Mouse (Mus musculus): ENCODE results near the gene Col4a1. TPM values are rescaled to one million over a fixed set of nuclear protein-coding genes. Genes with fewer than 3 reads are reported as not detected.

Gene Col4a1
- polyA plus RNA-seq, 1 experiment from 2014 or later: 102 TPM

GRCm38 (mm10) chr8:11171526-11171925, 141.1 kb downstream of the Col4a1 start:
- Histone ChIP-seq H3K4me2 (no peak overlapping the region), H3K4me1 (no peaks in the 10 kb centered on the region), H3K9me3 (no peaks in the 10 kb centered on the region), H3K36me3 (replicated peaks) (no peaks in the 10 kb centered on the region), H3K27ac (no peak overlapping the region), H3K27me3 (0 out of 2 replicates have a peak, but pooled peaks cover 3% of the 10 kb centered on the region), H3K4me3 (replicated peaks) (no peak overlapping the region), H3K9ac (no peak overlapping the region)
- 88% methylated on average over 7 of the region's 7 CpGs for WGBS
- ATAC-seq (ENCODE audit: low FRiP score): no peak

- no peak for ATAC-seq (ENCODE audit: low FRiP score)
- no peaks in the 10 kb centered on the region for H3K36me3 ChIP-seq (replicated peaks)
- no peak overlapping the region for H3K9ac ChIP-seq
- H3K27ac ChIP-seq: no peak overlapping the region
- no peak overlapping the region for H3K4me3 ChIP-seq (replicated peaks)
- WGBS: 78% methylated on average over 2 of the region's 2 CpGs
- H3K9me3 ChIP-seq: no peaks in the 10 kb centered on the region
- 0 out of 2 replicates have a peak, but pooled peaks cover 3% of the 10 kb centered on the region for H3K27me3 ChIP-seq
- H3K4me1 ChIP-seq: no peaks in the 10 kb centered on the region
- H3K4me2 ChIP-seq: no peak overlapping the region
Observed at GRCm38 (mm10) chr8:11169383-11169782, 143.2 kb downstream of the Col4a1 start.

GRCm38 (mm10) chr8:11168780-11169179, 143.8 kb downstream of the Col4a1 start:
- Histone ChIP-seq H3K4me3 (replicated peaks) (no peak overlapping the region), H3K36me3 (replicated peaks) (no peaks in the 10 kb centered on the region), H3K9ac (no peak overlapping the region), H3K9me3 (no peaks in the 10 kb centered on the region), H3K4me1 (no peaks in the 10 kb centered on the region), H3K27me3 (0 out of 2 replicates have a peak, but pooled peaks cover 3% of the 10 kb centered on the region), H3K27ac (no peak overlapping the region), H3K4me2 (no peak overlapping the region)
- 95% methylated on average over 3 of the region's 3 CpGs for WGBS
- no peak for ATAC-seq (ENCODE audit: low FRiP score)

GRCm38 (mm10) chr8:11167955-11168354, 144.7 kb downstream of the Col4a1 start:
- no peaks in the 10 kb centered on the region for H3K4me1 ChIP-seq
- no peak for ATAC-seq (ENCODE audit: low FRiP score)
- no peak overlapping the region for H3K27ac ChIP-seq
- H3K9me3 ChIP-seq: no peaks in the 10 kb centered on the region
- no peak overlapping the region for H3K4me2 ChIP-seq
- no peak overlapping the region for H3K9ac ChIP-seq
- H3K27me3 ChIP-seq: 0 out of 2 replicates have a peak, but pooled peaks cover under 1% of the 10 kb centered on the region
- H3K4me3 ChIP-seq (replicated peaks): no peak overlapping the region
- 88% methylated on average over 9 of the region's 9 CpGs for WGBS
- no peaks in the 10 kb centered on the region for H3K36me3 ChIP-seq (replicated peaks)

- H3K4me2 ChIP-seq: no peak overlapping the region
- no peak for ATAC-seq (ENCODE audit: low FRiP score)
- no peaks in the 10 kb centered on the region for H3K27me3 ChIP-seq
- 28% methylated on average over 4 of the region's 4 CpGs for WGBS
- H3K9ac ChIP-seq: no peak overlapping the region
- no peaks in the 10 kb centered on the region for H3K9me3 ChIP-seq
- no peak overlapping the region for H3K4me3 ChIP-seq (replicated peaks)
- H3K4me1 ChIP-seq: peaks cover 5% of the 10 kb centered on the region; the same call in 1 of the 2 replicates
- H3K36me3 ChIP-seq (replicated peaks): no peaks in the 10 kb centered on the region
- H3K27ac ChIP-seq: no peak overlapping the region
Observed at GRCm38 (mm10) chr8:11165592-11165991, 147.0 kb downstream of the Col4a1 start.

GRCm38 (mm10) chr8:11156319-11156692, 156.3 kb downstream of the Col4a1 start:
- WGBS: 90% methylated on average over 2 of the region's 2 CpGs
- H3K27me3 ChIP-seq: no peaks in the 10 kb centered on the region
- no peaks in the 10 kb centered on the region for H3K4me1 ChIP-seq
- no peak overlapping the region for H3K4me3 ChIP-seq (replicated peaks)
- H3K36me3 ChIP-seq (replicated peaks): no peaks in the 10 kb centered on the region
- H3K9ac ChIP-seq: no peak overlapping the region
- no peak overlapping the region for H3K27ac ChIP-seq
- no peak for ATAC-seq (ENCODE audit: low FRiP score)
- no peak overlapping the region for H3K4me2 ChIP-seq
- H3K9me3 ChIP-seq: no peaks in the 10 kb centered on the region

- Histone ChIP-seq H3K4me3 (replicated peaks) (no peak overlapping the region), H3K27me3 (no peaks in the 10 kb centered on the region), H3K4me2 (no peak overlapping the region), H3K9ac (no peak overlapping the region), H3K9me3 (no peaks in the 10 kb centered on the region), H3K36me3 (replicated peaks) (no peaks in the 10 kb centered on the region), H3K4me1 (no peaks in the 10 kb centered on the region), H3K27ac (no peak overlapping the region)
- WGBS: 94% methylated on average over 9 of the region's 9 CpGs
- ATAC-seq (ENCODE audit: low FRiP score): no peak
Observed at GRCm38 (mm10) chr8:11155579-11156318, 156.9 kb downstream of the Col4a1 start.

- ATAC-seq (ENCODE audit: low FRiP score): no peak
- 0 out of 2 replicates have a peak, but pooled peaks cover 2% of the 10 kb centered on the region for H3K27me3 ChIP-seq
- H3K36me3 ChIP-seq (replicated peaks): no peaks in the 10 kb centered on the region
- H3K4me1 ChIP-seq: no peaks in the 10 kb centered on the region
- WGBS: 82% methylated on average over 3 of the region's 3 CpGs
- H3K4me3 ChIP-seq (replicated peaks): no peak overlapping the region
- H3K4me2 ChIP-seq: no peak overlapping the region
- no peak overlapping the region for H3K27ac ChIP-seq
- H3K9ac ChIP-seq: no peak overlapping the region
- H3K9me3 ChIP-seq: no peaks in the 10 kb centered on the region
Observed at GRCm38 (mm10) chr8:11150268-11150667, 162.4 kb downstream of the Col4a1 start.

- ATAC-seq (ENCODE audit: low FRiP score): no peak
- no peak overlapping the region for H3K4me2 ChIP-seq
- 0 out of 2 replicates have a peak, but pooled peaks cover 2% of the 10 kb centered on the region for H3K27me3 ChIP-seq
- no peak overlapping the region for H3K4me3 ChIP-seq (replicated peaks)
- H3K36me3 ChIP-seq (replicated peaks): no peaks in the 10 kb centered on the region
- no peak overlapping the region for H3K27ac ChIP-seq
- 93% methylated on average over 9 of the region's 9 CpGs for WGBS
- H3K9me3 ChIP-seq: no peaks in the 10 kb centered on the region
- H3K9ac ChIP-seq: no peak overlapping the region
- no peaks in the 10 kb centered on the region for H3K4me1 ChIP-seq
Observed at GRCm38 (mm10) chr8:11149201-11149810, 163.3 kb downstream of the Col4a1 start.

- 91% methylated on average over 8 of the region's 8 CpGs for WGBS
- H3K4me2 ChIP-seq: no peak overlapping the region
- no peaks in the 10 kb centered on the region for H3K9me3 ChIP-seq
- no peaks in the 10 kb centered on the region for H3K36me3 ChIP-seq (replicated peaks)
- 0 out of 2 replicates have a peak, but pooled peaks cover 2% of the 10 kb centered on the region for H3K27me3 ChIP-seq
- no peak for ATAC-seq (ENCODE audit: low FRiP score)
- no peak overlapping the region for H3K9ac ChIP-seq
- no peaks in the 10 kb centered on the region for H3K4me1 ChIP-seq
- no peak overlapping the region for H3K4me3 ChIP-seq (replicated peaks)
- H3K27ac ChIP-seq: no peak overlapping the region
Observed at GRCm38 (mm10) chr8:11148797-11149196, 163.8 kb downstream of the Col4a1 start.
